21 mouse cellular contexts compared by ENCODE assay signal in genomic region chr6:88056866-88057265, GRCm38 (mm10). TPM values are rescaled to one million over a fixed set of nuclear protein-coding genes. Genes with fewer than 3 reads are reported as not detected.
DNase-seq lines count a peak whose midpoint lies in the region; ATAC-seq and TF ChIP-seq lines count a peak whose summit lies in the region.
"Had no signal": no experiment of that assay in that cellular context is flagged by ENCODE, and none has a peak within 500 bp of the region (broad histone marks: within the 10 kb centered on the region; RNA-seq: fewer than 3 reads in every experiment).

No protein-coding gene starts in this region.

- H3K4me1 ChIP-seq in liver, postnatal 0 days (ENCODE audit: insufficient read depth): peaks cover 40% of the 10 kb centered on the region
- peaks cover 45% of the 10 kb centered on the region for H3K4me1 ChIP-seq in bone marrow macrophage, adult 2 months (ENCODE audit: control insufficient read depth, insufficient read depth, low read length)
- H3K4me1 ChIP-seq: embryonic facial prominence, embryonic 12.5 days had no signal

- no peak for TF ChIP-seq CTCF in liver, postnatal 0 days (IDR thresholded peaks at IDR 0.05; ENCODE audit: low read depth)
- no peak for TF ChIP-seq CTCF in bone marrow macrophage, adult 2 months (IDR thresholded peaks at IDR 0.05; ENCODE audit: low read depth, low read length)

- no peak for DNase-seq in liver, postnatal 0 days
- DNase-seq in liver: no peak
- peak; percentile 17 for DNase-seq in Muller cell, postnatal 12 days (ENCODE audit: inconsistent ontology term)
- DNase-seq in right cerebral cortex, postnatal 36 days (ENCODE audit: low spot score in 2 of 2): peak; percentile 24 to 46
- no peak for DNase-seq in gastrocnemius, adult 18-20 months (ENCODE audit: low spot score)
- no peak for DNase-seq in spleen, postnatal 4 days (ENCODE audit: low spot score in 2 of 2)
- DNase-seq: cerebellum, postnatal 10 days; heart, postnatal 10 days; kidney, adult 8-10 months; kidney, postnatal 25 days; lung, adult 18-20 months; lung, postnatal 36 days; spleen, adult 18-20 months; thymus, adult 2 months had no signal

- no peak overlapping the region for H3K4me3 ChIP-seq in liver, postnatal 0 days (ENCODE audit: low read depth, low read length)
- no peak overlapping the region for H3K4me3 ChIP-seq in bone marrow macrophage, adult 2 months (ENCODE audit: insufficient read depth, low read length)
- H3K4me3 ChIP-seq: embryonic facial prominence, embryonic 12.5 days had no signal

- peak overlapping the region; percentile 55; the same call in 1 of the 2 replicates for H3K27ac ChIP-seq in liver, postnatal 0 days (ENCODE audit: low read depth)
- peak overlapping the region; percentile 41 for H3K27ac ChIP-seq in bone marrow macrophage, adult 2 months (ENCODE audit: insufficient read depth, low read depth, low read length)
- H3K27ac ChIP-seq: embryonic facial prominence, embryonic 12.5 days had no signal

- H3K9ac ChIP-seq in liver, postnatal 0 days (replicated peaks): no peak overlapping the region
- H3K9ac ChIP-seq: embryonic facial prominence, embryonic 12.5 days had no signal

- no peak for TF ChIP-seq EP300 in liver, postnatal 0 days (IDR thresholded peaks at IDR 0.05; ENCODE audit: low read depth)

- whole genome bisulfite sequencing in liver, postnatal 0 days (ENCODE audit: insufficient replicate concordance): 67% methylated on average over 5 of the region's 5 CpGs

- ATAC-seq in liver, postnatal 0 days: no peak
- ATAC-seq: CD4-positive, CD25-positive, alpha-beta regulatory T cell, adult 4 months; forebrain, embryonic 14.5 days; inflammation-experienced regulatory T-cells, adult 6 months; midbrain, embryonic 16.5 days had no signal

- no peak overlapping the region for H3K4me2 ChIP-seq in liver, postnatal 0 days (ENCODE audit: low read depth, low read length)
- H3K4me2 ChIP-seq: embryonic facial prominence, embryonic 12.5 days; heart, embryonic 11.5 days had no signal

- H3K36me3 ChIP-seq in liver, postnatal 0 days (replicated peaks; ENCODE audit: insufficient read depth, low read length): no peaks in the 10 kb centered on the region
- H3K36me3 ChIP-seq: embryonic facial prominence, embryonic 12.5 days had no signal

- no peaks in the 10 kb centered on the region for H3K27me3 ChIP-seq in liver, postnatal 0 days (ENCODE audit: insufficient read depth, low read length)
- H3K27me3 ChIP-seq: embryonic facial prominence, embryonic 12.5 days had no signal

- no peaks in the 10 kb centered on the region for H3K9me3 ChIP-seq in liver, postnatal 0 days (ENCODE audit: low read length)
- H3K9me3 ChIP-seq: embryonic facial prominence, embryonic 12.5 days had no signal

- no peak for TF ChIP-seq POLR2A in bone marrow macrophage, adult 2 months (IDR thresholded peaks at IDR 0.05; ENCODE audit: borderline replicate concordance, low read depth, low read length)

RNA-seq across cellular contexts. Expression of gene Rab7, which starts 11.8 kb away (rescaled TPM):
- polyA plus RNA-seq in liver, postnatal 0 days (2015; fragmentation: Nextera tagmentation; extraction: Ambion mirVana): 110 and 111 TPM in 2 replicates
- 475 and 476 TPM in 2 replicates for polyA plus RNA-seq in bone marrow macrophage, adult 2 months (2012; ENCODE audit: insufficient read depth, insufficient read length, missing spikeins)
- total RNA-seq in gastrocnemius, adult 18-20 months (2021): 100 to 1,000 TPM; 263 to 266 TPM

RNA-seq across cellular contexts. Expression of gene Rpn1, which starts 27.4 kb away (rescaled TPM):
- 102 and 112 TPM in 2 replicates for polyA plus RNA-seq in liver, postnatal 0 days (2015; fragmentation: Nextera tagmentation; extraction: Ambion mirVana)
- polyA plus RNA-seq in bone marrow macrophage, adult 2 months (2012; ENCODE audit: insufficient read depth, insufficient read length, missing spikeins): 148 and 185 TPM in 2 replicates
- total RNA-seq in gastrocnemius, adult 18-20 months (2021): 10 to 100 TPM; 79.2 to 85.8 TPM

Comparison
In these comparisons a context has a peak if more than half of its experiments do, and no peak if none do; other contexts are left out.
1. DNase-seq: peak in Muller cell, postnatal 12 days (single experiment) and right cerebral cortex, postnatal 36 days (2 of 2); none in liver, postnatal 0 days (single experiment), liver (single experiment), gastrocnemius, adult 18-20 months (single experiment) and spleen, postnatal 4 days (0 of 2).